Mouse (Mus musculus) heart, postnatal 25 days (tissue): ENCODE measurements around the gene Ciapin1. TPM values are rescaled to one million over a fixed set of nuclear protein-coding genes. Genes with fewer than 3 reads are reported as not detected.
A peak's percentile ranks its signal among the peaks of the same experiment; 100 is the strongest.

Experiments
- DNase-seq: peaks from one replicate; pipeline ENCODE4 v3.0.0; 2022; ENCODE audit warnings: low spot score
- intact Hi-C: fragments of 180-260 bp; cut with DNase I; formaldehyde crosslinking; loops from one replicate; pipeline ENCODE4 v1.15.1; 2025
- total RNA-seq, 2 experiments: library from RNA; stranded (reverse); gene quantifications; 2 replicates each; pipeline ENCODE4 v1.2.3; 2021

The Ciapin1 gene
- total RNA-seq, 2 experiments from 2014 or later: 73.7 to 80.1 TPM

DNA sequence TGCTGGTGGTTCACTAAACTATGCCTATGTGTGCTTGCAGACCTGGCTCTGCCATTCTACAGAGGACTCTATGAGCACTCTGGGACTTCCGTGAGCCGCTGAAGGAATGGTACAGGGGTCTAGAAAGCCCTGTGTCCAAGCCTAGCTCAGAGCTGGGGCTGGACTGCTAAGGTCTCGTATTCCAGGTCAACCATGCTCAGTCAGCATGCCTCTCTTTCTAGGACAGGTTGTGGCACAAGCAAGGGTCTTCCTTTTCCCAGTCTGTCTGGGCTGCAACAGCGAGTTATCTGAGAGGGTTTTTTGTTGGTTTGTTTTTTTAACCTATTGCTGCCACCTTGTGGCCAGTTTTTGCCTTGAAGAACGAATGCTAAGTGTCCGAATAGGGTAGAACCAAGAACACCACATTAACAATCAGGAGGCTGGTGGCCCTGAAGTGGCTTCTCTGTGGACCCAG is 25.5 kb downstream of the Ciapin1 start:
- DNase-seq: peak; percentile 51
- intact Hi-C loops: loop anchor here (1.0 to 5.0 kb wide), 3 partner anchors 108 to 285 kb away; partner anchors contain the start of genes Fam192a and Rspry1

DNA sequence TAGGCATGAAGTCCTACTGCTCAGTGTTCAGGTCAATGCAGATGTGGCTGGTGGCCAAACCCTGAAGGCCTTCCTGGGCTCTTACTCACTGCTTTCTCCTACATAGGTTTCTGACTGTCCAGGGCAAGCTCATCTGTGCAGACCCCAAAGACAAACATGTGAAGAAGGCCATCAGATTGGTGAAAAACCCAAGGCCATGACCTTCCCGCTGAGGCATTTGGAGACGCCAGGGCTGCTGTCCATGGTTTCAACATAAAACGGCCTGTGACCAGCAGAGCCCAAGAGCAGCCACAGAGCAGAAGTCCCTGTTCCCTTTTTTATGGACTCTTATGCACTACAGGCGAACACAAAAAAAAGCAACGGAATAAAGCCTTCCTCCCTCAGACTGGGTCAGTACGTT is 26.5 kb downstream of the Ciapin1 start:
- no peak for DNase-seq
- intact Hi-C loops: loop anchor here (1.0 to 5.0 kb wide), 4 partner anchors 27 to 284 kb away; partner anchors contain the start of genes Fam192a and Rspry1

DNA sequence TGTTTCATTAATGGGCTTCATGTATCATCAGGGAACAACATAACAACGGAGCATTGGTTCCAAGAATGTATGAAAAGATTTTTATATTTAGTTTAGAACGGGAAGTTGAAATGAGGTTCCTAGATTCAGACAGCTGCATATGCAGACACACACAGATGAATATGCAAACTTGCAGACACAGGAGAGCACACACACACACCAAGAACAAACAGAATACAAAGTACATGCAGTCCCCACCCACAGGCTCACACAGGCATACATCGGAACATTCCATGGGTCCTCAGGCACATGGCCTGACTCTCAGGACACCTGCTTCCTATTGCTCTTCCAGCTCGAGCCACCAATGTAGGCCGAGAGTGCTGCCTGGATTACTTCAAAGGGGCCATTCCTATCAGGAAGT is 27.3 kb downstream of the Ciapin1 start:
- DNase-seq: no peak
- intact Hi-C loops: loop anchor here (2.0 to 5.0 kb wide), 3 partner anchors 26 to 284 kb away; partner anchors contain the start of genes Fam192a and Rspry1

DNA sequence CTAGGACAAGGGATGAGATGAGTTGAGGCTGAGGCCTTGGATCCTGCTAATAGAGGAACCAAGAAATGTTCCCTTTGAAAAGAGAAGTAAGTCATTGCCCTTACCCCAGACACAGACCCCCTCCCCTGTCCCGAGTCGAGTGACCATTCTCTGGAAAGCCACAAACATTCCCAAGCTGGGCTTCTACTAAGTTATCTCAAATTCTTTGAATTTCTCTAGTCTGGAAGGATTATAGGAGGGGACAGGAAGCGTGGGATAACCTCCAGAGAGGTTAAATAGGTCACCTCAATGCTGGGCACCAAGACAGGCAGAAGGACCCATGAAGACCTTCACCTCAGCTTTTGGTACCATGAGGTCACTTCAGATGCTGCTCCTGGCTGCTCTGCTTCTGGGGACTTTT is 28.0 kb downstream of the Ciapin1 start, which contains the start of gene Ccl17:
Gene Ccl17, plus strand, starts transcription at position 301 of the 400 bp plus-strand sequence.
- DNase-seq: no peak
- intact Hi-C loops: loop anchor here (2.0 to 5.0 kb wide), 3 partner anchors 25 to 283 kb away; partner anchors contain the start of genes Fam192a and Rspry1

DNA sequence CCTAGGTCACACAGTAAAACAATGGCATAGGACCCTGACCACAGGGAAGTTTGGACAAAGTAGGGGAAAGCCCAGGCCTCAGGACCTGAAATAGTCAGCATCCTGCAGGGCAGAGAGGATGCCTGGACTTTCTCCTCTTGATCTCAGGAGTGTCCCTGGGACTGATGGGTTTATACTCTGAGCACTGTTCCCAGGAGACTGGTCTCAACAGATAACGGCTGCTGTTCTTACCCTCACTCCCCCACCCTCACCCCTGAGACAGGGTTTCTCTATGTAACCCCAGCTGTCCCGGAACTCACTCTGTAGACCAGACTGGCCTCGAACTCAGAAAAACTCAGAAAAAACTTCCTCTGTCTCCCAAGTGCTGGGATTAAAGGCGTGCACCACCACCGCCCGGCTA is 29.8 kb downstream of the Ciapin1 start:
- DNase-seq: no peak
- intact Hi-C loops: no loop called here

DNA sequence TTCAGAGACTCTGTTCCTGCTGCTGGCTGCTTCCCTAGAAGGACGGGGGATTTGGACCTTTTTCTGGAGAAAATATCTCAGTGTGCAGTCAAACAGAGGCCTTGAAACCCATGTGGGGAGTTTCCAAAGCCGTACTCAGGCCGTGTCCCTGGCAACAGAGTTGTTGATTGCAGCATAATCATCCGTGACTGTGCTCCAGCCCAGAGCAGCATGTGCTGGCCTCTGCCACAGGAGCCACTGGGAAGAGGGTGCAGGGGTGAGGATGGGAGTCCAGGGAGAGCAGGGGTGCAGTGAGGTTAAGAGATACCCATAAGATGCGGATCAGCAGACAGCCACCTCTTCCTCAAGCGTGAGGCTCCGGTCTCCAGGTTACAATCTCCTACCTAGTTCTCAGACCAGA is 30.7 kb downstream of the Ciapin1 start:
- intact Hi-C loops: no loop called here
- DNase-seq: no peak

DNA sequence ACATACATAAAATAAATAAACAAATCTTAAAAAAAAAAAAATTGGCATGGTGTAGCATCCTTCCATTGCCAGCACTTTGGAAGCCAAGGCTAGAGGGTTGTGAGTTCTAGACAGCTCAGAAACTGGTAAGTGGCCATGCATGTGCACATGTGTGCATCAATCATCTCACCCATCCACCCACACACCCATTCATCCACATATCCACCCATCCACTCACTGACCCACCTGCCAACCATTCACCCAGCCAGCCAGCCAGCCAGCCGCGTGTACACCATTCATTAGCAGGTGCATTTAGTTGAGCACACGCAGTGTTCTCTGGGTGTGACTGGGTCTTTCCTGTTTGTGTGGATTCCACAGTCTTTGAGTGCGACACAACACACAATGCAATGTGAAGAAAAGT is 32.3 kb downstream of the Ciapin1 start:
- intact Hi-C loops: no loop called here
- no peak for DNase-seq

DNA sequence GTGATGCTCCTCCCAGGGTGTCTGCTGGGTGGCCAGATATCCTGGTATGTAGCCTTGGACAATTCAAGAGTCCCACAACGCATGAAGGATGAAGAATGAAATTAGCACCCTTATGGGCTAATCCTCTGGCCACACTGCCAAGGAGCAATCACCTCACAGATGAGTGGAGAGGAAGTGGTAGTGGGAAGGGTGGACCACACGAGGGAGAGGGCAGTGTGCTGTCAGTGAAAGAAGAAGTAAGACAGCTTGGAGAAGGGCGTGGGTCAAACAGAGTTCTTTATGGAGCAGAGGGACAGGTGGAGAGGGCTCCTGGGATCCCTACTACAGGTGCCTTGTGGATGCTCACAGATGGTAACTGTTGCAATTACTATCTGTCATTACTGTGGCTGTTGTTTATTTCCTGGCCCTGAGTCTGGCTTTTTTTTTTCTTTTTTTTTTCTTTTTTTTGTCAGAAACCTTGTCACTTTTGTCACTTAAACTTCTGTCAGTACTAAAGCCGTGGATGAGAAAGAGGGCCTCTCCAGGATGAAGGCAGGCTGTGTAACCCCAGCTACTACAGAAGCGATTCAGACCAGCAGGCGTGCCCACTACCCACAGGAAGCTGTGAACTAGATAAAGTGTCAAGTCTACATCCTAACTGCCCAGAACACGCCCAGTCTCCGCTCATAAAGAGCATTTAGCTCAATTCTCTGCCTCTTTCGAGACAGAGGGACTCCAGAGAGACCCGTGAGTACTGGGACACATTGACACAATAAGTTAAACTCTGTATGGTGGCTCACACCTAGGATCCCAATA is 33.4 kb downstream of the Ciapin1 start:
- DNase-seq: no peak
- intact Hi-C loops: no loop called here

DNA sequence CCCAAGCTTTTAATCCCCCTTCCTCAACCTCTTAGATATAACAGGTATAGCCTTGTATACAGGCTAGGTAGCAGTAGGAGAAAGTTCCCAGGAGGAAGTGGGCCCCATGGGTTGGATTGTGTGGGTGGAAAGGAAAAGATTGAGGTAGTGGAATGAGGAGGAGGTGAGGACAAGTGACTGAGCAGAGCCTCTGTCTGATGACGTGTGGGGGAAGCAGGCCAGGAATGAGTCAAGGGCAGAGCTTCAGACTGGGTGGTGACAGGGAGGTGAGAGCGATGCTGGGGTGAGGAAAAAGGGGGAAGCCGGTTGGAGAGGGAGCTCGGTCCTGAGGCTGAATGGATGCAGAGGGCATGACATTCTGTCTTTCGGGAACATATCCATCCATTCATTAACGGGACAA is 34.6 kb downstream of the Ciapin1 start:
- intact Hi-C loops: no loop called here
- DNase-seq: no peak

DNA sequence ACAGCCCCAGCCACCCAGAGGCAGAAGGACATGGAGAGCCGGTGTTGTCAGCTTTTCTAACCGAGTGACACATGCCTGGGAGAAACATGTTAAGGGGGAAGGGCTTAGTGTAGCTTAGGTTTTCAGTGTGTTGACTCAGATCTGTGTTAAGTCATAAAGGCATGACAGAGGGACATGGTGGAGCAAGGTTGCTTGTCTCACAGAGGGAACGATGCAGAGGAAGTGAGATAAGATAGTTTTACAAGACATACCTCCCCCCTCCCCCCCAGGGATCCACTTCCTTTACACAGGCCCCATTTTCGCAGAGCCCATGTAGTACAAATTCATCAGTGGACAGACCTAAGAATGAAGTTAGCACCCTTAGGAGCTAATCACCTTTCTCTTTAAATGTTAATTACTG is 35.8 kb downstream of the Ciapin1 start:
- DNase-seq: no peak
- intact Hi-C loops: no loop called here

DNA sequence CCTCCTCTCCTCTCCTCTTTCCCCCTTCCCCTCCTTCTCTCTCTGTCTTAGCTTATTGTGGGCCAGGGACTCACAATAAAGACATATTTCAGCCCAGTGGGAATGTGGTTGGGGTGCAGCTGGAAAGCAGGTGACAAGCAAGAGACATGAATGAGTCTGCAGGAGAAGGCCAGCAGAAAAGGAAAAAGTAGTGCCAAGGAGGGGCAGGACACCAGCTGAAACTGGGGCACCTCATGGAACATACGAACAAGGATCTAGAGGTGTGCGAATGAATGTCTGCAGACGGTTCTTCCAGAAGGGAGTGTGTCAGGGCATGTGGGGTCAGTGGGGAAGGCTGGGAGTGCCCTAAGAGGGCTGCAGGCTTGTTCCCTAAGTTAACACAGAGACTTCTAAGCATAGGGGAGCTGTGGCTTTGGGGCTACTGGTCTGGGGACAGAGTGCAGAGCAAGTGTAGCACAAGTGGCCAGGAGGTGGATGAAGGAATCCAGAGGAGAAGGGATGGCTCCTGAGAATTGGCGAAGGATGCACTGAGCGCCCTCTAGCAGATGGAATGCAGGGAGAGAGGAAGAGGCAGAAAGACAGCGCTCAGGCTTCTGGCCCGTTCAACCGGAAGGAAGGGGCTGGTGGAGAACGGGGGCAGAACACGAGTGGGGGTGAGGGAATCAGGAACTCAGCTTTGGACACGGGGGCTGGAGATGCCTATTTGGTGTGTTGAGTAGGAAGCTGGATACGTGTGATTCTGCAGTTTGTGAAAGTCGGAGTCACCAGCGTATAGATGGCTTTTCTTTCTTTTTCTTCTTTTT is 36.7 kb downstream of the Ciapin1 start:
- intact Hi-C loops: no loop called here
- no peak for DNase-seq

DNA sequence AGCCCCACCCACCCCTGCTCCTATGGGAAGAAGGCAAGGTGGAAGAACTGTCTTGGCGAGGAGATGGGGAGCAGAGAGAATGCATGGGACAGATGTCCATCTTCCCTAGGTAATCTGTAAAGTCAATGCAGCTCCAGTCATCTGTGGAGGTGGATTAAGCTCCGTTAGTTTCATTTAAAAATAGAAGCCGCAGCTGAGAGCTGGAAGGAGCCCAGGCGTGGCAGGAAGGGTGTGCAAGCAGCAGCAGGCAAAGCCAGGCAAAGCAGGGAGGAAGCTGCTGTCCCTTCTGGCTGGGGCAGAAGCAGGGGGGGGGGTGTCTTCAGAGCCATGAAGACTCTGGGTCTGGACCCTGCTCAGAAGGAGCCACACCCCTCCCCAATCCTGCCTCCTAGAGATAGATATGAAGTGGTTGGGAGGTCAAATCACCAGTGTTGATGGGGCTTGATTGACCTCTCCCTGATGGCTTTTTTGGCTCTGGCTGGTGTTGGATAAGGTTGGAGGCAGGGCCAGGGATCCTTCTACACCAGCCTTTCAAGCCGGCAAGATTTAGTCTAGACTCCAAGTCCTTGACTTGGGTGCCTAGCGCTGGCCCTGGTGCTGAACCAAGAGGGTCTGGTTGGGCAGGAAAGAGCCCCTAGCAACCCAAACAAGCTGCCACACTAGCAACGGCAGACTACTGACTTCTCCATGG is 37.7 kb downstream of the Ciapin1 start:
- no peak for DNase-seq
- intact Hi-C loops: no loop called here

DNA sequence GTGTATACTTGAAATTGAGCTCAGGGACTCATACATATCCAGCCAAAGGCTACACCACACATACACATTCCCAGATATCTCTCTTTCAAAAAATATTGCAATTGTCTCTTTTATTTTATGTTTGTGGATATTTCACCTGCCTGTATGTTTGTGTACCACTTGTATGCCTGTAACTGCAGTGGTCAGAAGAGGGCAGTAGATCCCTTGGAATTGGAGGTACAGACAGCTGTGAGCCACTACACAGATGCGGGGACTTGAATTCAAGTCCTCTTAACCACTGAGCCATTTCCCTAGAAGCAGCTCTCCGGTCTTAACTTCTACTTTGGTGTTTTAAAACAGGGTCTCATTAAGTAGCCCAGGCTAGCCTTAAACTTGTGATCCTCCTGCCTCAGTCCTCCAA is 43.4 kb downstream of the Ciapin1 start:
- DNase-seq: no peak
- intact Hi-C loops: no loop called here

DNA sequence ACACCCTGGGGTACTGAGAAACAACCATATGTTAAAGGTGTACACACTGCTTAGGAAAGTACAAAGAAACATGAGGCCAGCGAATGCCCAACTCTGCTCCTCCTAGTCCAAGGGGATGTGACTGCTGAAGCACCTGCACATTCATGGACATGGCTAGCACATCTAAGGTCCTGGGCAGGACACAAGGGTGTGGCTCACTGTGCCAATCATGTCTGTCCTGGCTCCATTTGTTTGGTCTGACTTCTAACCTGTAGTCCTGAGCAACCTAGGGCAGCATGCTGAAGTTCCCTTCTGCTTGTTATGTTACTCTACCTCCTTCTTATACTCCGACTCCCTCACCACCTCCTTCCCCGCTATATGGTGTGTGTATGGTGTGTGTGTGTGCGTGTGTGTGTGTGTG is 43.8 kb downstream of the Ciapin1 start:
- intact Hi-C loops: no loop called here
- DNase-seq: no peak

DNA sequence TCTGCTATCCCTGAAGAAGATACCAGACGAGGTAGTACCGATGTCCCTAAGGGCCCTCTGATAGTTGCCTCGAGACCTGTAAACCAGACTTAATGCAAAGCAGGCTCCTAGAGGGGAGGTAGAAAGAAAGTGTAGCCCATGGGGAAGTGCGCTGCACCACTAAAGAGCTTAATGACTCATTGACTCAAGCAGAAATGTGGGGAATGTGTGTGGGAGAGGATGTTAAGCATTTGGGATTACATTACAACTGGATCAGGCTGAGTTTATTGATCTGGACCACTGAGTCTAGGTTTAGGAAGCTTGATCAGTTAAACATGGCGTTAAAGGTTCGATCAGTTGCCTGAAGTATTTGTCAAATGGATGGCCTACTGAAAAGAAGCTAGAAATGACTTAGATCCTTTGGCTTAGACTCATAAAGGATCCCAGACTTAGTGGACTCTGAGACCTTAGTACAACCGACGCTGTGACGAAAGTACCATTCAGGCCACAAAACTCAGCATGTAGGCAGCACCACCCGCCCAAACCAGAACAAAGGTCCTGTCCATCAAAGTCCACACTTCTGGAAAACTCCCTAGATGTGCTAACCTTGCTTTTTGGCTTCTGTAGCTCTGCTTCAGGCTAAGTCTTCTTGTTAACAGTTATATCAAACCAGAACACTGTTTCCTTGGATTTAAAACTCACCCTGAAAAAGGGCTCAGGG is 48.8 kb downstream of the Ciapin1 start:
- DNase-seq: no peak
- intact Hi-C loops: no loop called here

DNA sequence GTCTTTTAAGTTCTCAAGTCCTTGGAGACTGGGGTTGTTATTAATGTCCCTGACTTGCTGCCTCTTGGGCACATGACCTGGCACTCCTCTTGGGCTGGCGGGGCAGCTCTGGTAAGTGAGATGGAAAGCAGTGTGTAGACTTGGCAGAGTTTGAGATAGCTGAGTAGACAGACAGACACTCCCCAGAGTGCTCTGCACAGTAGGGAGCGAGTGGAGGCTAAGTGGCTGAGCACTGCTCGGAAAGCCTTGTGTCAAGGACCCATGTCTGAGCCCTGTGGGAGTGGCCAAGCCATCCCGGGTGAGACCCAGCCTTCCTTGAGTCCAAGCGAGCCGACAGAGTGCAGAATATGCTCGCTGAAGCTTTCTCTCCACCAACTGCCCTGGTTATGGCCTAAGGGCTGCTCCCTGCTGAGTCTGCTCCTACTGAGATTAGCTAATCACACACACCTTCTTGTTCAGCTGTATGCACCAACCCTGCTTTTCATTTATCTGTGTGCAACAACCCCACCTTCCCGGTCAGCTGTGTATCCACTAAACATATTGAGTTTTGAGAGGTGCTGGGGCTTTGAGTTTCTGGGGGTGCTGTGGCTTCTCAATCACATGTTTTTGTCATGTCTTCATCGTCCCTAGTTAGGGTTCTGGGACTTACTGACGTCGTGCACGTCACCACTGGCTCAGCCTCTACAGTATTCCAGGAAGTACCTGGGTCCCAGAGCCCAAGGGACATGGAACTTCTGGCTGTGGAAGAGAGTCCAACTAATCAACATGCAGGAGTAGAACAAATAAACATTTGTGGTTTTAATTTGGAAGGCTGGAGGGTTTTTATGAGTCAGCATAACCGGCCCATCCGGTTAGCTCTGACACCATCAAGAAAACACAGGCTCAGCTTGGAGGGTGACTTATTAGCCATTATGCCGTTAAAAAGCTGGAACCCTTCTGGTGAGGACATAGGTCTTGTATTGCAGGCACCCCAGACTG is 50.3 kb downstream of the Ciapin1 start:
- intact Hi-C loops: no loop called here
- no peak for DNase-seq

DNA sequence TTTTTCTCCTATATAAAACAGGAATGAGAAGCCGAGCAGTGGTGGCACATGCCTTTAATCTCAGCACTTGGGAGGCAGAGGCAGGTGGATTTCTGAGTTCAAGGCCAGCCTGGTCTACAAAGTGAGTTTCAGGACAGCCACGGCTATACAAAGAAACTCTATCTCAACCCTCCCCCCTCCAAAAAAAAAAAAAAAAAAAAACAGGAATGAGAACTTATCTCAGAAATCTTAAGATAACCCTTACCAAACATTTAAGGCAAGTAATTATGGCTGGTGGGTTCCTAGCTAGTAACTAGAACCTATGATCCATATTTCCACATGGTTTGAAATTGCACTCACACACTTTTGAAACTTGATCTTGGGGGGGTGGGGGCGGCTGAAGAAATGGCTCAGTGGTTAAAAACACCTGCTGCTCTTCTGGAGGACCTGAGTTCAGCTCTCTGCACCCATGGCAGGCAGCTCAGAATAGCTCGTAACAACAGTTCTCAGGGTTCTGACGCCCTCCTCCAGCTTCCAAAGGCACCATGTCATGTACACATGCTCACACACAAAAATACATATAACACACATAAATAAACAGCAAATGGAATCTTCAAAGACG is 52.1 kb downstream of the Ciapin1 start:
- intact Hi-C loops: loop anchor here (2.0 kb wide), 2 partner anchors 25 to 79 kb away; partner anchors contain the start of gene Ccl17
- no peak for DNase-seq
